Mouse (Mus musculus) urinary bladder, adult 2 months (tissue): Measurements from ENCODE around the gene Sept12. TPM values are rescaled to one million over a fixed set of nuclear protein-coding genes. Genes with fewer than 3 reads are reported as not detected.

Source experiments
- DNase-seq: peaks from one replicate; pipeline ENCODE4 v3.0.0; 2022; ENCODE audit warnings: low spot score
- polyA plus RNA-seq: library from polyadenylated mRNA; depleted of rRNA; stranded (reverse); fragments of >200 nt; gene quantifications from 2 replicates; pipeline ENCODE4 v1.2.3, GENCODE M21; 2012; rRNA removed

The Sept12 gene
- polyA plus RNA-seq = 0.19 and 0.21 TPM in 2 replicates

DNA sequence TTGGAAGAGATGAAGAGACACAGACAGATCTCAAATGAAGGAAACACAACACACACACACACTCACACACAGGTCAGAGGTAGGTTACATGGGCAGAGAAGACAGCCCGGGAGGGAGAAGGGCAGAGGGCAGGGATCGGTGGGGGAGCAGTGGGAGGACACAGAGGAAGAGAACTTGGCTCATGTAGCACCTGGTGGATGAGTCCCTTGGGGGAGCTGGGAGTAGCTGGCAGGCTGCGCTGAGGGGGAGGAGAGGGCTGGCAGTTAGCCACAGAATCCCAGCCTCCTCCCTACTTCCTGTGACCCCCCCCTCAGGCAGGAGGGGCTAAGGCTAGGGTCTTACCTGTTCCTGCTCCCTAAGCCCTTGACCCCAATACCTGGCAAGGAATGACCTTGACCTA, at the start of gene Sept12:
Gene Sept12 (minus strand): TSS at position 300 of the 400 bp plus-strand sequence.
- no peak for DNase-seq

DNA sequence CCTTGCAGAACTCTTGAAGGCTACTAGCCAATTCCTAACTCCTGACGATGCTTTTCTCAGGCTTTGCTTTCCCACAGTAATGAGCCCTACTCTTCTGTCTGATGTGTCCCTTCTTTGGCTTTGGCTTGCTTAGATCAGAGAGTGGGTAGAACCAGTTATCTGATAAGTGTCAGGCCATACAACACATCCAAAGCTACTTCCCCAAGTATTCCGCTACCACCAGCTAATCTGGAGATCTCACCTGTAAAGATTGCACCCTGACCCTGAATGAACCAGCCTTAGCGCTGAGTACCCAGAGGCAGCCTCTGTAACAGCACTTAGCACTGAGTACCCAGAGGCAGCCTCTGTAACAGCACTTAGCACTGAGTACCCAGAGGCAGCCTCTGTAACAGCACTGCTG, 47.7 kb upstream of the Sept12 start:
- DNase-seq = no peak

GRCm38 (mm10) chr16:5036649-5037234, 39.1 kb upstream of the Sept12 start:
- DNase-seq = no peak

- no peak for DNase-seq
Observed at GRCm38 (mm10) chr16:5035591-5035990, 37.9 kb upstream of the Sept12 start.

GRCm38 (mm10) chr16:5029847-5030246, 32.2 kb upstream of the Sept12 start:
- DNase-seq = no peak

- DNase-seq = no peak
Observed at GRCm38 (mm10) chr16:5024021-5024420, 26.4 kb upstream of the Sept12 start.

DNA sequence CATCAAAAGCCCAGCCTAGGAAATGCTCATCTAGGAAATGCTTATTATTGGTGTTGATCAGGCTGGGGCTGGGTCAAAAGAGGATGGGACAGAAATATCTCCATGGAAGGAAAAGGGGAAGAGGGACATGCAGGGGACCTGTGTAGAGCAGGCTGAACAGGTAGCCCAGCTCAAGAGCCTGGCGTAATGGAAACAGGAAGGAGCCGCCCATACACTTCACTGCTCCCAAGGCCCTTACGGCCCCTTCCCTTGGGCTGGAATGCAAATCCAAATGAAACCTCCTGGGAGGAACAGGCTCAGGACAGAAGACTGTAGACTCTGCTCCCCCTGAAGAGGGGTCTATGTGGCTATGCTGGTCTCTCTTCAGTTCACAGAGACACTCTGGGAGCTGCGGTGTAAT, 16.9 kb upstream of the Sept12 start:
- DNase-seq = no peak

DNA sequence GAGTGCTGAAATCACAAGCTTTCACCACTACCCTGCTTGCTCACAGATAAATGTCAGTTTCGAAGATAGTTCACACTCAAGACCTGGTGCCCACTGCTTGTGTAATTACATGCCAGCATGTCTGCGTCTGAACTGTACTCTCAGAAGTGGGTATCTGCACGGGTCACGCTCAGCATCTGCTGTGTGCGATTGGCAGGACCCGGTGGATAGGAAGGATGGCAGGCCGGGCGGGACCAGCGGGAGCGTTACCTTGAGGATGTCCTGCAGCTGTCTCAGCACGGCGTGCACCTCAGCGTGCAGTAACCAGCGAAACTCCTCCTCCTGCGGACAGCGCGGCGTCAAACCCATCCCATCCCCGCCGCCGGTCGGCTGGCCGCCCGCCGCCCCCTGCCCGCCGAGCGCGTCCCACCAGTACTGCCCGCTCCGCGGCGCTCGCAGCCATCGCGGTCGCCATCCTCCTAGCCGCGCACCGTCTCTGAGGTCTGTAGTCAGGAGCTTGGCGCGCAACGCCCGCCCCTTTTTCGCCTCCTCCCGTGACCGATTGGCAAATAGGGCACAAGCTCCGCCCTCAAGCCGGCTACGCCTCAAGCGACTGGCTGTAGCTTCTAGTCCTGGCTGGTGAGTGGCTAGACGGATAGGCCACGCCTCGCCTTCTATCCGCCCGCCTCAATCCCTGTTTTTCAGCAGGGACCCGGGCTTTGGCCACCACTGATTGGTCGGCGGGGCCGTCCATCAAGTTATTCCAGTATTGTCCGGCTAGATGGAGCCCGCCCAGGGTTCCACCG, 15.6 kb upstream of the Sept12 start, which contains the start of gene Rogdi:
Gene Rogdi (minus strand): TSS at position 500 of the 785 bp plus-strand sequence.
- DNase-seq = peak; percentile 86

- no peak for DNase-seq
Observed at GRCm38 (mm10) chr16:5012036-5013005, 14.7 kb upstream of the Sept12 start.

DNA sequence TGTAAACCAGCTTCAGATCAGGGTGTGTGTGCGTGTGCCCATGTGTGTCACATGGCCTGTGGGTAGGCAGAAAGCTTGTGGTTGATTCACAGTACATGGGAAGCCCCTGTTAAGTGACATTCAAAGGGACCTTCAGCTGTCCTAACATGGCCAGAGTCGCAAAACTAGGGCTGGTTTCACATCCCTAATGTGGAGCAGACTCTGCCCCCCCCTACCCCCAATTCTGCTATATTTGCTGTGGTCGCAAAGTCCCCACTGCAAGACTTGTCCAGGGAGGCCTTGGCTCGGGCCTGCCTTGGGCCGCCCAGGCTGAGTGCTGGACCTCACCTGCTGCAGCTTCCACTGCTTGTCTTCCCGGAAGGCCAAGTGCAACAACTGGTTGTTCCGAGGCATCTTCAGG, 13.6 kb upstream of the Sept12 start:
- DNase-seq = no peak

DNA sequence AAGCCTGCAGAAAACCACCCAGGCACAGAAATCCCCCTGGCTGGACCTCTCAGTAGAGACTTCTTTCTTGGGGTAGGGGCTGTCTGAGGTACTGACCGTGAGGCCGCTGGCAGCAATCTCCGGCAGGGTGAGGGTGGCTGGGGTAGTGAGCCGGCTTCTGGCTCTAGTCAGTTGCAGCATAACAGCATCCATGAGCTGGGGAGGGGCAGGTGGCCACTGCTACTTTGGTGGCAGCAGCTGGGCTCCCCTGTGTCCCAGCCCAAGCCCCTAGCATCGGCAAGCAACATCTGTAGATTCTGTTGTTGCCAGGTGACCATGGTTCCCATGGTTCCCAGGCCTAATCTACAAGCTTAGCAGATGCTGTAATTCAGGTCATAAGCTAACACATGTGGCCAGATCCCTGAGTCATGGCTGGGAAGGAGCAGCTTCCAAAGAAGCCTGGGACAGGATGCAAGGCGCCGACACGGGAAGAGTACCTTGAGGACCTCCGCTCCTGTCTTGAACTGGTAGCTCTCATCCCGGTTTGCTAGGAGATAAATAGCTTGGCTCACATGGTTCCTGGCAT, 12.8 kb upstream of the Sept12 start:
- no peak for DNase-seq

GRCm38 (mm10) chr16:5008076-5008475, 10.4 kb upstream of the Sept12 start:
- DNase-seq = no peak

DNA sequence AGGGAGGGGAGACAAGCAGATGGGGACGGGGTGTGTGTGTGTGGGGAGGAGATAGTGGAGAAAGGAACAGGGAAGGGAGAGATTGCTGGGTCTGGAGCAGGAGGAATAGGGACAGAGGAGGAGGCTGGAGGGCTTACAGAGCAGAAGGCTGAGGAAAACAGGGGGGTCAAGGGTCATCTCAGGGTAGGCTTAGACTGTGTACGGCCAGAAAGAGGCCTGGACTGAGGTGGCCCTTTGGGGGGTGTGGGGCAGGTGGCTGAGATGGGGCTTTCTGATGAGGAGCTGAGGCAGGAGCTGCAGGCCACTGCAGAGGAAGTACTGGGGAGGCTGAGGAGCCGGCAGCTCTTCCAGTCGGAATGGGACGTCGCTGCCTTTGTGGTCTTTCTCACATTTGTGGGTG, 9.8 kb upstream of the Sept12 start:
- DNase-seq = no peak

DNA sequence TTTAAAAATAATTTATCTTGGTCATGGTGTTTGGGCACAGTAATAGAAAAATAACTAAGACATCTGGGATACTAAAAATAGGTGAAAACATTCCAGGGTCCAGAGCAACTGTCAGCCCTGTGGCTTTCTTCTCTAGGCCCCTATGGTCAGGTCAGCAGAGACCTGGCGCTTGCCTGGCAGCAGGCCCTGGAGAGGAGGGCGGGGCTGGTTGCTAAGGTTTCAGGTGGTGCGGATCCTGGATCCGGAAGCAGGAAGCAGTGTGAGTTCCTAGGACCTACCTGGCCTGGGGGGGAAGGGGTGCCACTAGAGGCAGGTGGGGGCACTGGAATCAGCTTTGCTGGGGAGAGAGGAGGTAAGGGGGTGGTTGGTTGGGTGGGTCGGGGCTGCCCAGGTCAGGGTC, 9.4 kb upstream of the Sept12 start, which contains the start of gene Smim22:
Gene Smim22 (plus strand): TSS at position 222 of the 400 bp plus-strand sequence.
- DNase-seq = no peak

DNA sequence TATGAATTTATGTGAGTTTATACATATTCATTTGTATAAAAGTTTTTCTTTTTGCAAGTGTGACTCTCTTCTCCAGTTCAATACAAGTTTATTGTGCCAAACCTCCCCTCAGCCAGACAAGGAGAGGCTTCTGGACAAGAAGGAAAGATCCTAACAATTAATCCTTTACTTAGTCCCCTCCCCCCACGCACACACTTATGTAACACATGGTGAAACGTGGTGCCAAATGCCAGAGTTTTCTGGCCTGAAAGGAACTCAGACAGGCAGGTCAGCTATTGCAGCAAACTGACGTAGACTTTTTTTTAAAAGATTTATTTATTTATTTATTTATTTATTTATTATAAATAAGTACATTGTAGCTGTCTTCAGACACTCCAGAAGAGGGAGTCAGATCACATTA, 3.0 kb upstream of the Sept12 start:
- no peak for DNase-seq

GRCm38 (mm10) chr16:4998984-4999383, 1.3 kb upstream of the Sept12 start:
- DNase-seq = no peak

- DNase-seq = no peak
Observed at GRCm38 (mm10) chr16:4993276-4993675, 4.4 kb downstream of the Sept12 start.

DNA sequence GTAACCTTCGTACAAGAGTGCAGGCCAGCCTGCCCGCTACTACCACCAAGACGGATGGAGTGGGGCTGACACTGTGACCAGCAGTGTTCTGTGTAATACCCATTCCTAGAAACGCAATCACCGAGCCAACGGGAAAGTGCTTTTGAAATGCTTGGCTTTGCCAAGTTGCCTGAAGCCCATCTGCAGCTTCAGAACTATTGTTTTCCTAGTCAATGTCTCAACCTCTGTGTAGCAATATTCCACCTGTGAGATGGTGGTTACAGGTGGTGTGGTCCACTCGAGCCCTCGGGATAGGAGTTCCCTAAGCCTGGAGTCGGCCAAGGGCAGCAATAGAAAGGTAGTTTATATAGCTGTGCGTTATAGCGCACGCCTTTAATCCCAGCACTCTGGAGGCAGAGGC, 12.9 kb downstream of the Sept12 start:
- DNase-seq = no peak

DNA sequence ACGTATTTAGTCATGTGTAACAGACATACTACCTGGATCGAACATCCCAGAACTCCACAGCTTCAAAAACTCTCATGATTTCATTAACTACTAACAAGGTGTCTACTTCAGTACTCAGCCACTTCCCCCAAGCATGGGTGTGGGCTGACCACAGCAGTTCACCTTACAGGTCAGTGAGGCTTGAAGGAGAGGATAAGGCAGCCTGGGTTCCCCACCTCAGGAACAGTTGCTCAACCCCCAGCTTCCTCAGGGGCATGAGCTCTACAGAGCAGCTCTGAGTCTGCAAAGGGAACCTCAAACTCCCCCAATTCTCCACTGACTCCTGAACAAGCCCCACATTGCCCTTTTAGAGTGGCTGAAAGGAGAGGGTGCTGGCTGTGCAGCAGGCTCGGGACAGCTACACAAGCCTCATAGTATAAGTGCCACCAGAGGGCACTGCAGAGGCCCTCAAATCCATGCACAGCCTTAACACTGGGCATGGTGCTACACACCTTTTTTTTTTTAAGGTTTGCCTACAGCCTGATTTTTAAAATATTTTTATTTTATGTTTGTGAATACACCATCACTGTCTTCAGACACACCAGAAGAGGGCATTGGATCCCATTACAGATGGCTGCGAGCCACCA, 17.8 kb downstream of the Sept12 start:
- no peak for DNase-seq

DNA sequence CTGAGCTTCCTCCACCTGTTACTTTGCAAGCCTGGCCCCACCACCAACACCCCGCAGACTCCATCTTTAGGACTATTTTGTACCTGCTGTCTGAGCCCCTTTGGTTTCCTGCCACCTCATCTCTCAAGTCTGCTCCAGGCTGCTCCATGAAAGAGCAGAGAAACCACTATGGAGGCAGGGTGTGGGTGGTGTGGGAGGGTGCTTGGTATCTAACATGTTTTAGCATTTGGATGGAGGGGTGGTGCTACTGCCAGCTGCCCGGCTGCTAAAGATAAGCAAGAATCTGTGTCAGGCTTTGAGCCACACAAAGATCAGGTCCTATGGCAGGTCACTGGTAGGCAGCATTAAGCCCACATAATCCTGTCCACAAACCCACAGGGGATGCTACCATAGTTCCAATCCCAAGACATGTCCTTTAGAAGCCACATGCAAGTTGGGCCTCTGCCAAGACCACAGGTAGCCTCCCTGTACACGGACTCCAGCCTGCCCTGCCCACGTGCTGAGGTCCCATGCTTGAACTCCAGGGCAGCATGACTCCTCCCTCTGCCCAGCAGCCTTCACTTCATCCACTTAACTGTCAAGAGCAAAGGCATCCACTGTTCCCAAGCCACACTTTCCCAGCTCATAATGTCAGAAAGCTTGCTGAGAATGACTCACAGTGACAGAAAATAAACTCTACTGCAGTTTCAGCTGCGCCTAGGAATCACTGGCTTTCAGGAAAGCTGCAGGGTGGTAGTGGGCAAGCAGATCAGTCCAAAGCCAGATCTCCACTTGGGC, 19.2 kb downstream of the Sept12 start:
- no peak for DNase-seq

DNA sequence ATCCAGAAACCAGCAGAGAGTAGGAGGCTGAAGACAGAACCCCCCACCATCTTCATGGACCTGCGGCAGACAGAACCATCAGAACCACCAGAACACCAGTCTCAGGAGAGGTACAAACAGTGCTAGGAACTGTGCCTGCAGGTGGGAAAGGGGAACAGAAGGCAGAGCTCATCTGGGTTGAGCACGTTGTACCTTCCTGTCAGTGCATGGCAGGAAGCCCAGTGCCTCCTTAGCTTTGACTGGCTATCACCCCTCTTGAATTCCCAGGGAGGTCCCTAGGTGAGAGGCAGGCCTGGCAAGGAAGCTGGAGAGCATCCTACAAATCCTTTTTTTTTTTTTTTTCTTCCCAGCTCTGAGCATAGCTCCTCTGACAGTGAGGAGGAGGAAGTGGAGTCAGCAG, 21.5 kb downstream of the Sept12 start:
- DNase-seq = no peak
